ENCODE assay signal across 8 mouse cellular contexts in the genomic region with DNA sequence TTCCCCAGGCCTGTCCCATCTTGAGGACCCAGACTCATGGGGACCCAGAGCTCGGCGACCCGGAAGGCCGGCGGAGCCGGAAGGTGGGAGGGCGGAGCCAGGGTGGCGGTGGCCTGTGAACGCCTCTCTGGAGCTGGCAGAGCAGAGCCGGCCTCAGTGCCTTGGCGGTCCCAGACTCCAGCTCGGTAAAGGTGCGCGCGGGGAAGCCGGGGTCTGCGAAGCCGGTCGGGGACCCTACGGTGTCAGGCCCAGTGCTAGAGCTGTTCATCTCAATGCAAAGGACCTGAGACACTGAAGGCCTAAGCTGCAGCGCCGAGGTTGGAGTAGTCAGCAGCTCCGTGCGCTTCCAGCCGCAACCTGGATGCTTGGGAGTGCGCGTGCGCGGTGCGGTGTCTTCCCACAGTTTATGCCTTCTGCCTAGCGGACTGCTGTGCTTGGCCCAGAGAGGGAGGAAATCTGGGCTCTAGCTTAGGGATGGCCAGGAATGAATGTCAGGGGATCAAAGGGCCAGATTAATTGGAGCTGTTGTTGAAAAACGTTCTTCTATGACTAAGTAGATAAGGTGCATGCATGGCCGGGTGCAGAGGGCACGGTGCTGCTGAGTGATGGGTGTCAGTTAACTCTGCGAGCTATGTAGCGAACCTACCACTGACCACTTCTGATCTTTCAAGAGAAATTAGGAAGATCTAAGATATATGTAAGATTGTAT. TPM values are rescaled to one million over a fixed set of nuclear protein-coding genes. Genes with fewer than 3 reads are reported as not detected.
DNase-seq lines count a peak whose midpoint lies in the region; ATAC-seq and TF ChIP-seq lines count a peak whose summit lies in the region.

No protein-coding gene starts in this region.

- H3K27me3 ChIP-seq in hindbrain, embryonic 11.5 days (ENCODE audit: control insufficient read depth, insufficient read depth, low read length), result no peaks in the 10 kb centered on the region
- H3K27me3 ChIP-seq in lung, postnatal 0 days (replicated peaks; ENCODE audit: insufficient read depth, low read length), result no peaks in the 10 kb centered on the region

- TF ChIP-seq CTCF in lung, postnatal 0 days (IDR thresholded peaks at IDR 0.05), result no peak

- no peaks in the 10 kb centered on the region for H3K9me3 ChIP-seq in hindbrain, embryonic 11.5 days (ENCODE audit: control insufficient read depth, low read length)
- H3K9me3 ChIP-seq in lung, postnatal 0 days (ENCODE audit: low read length), result no peaks in the 10 kb centered on the region

- 6% methylated on average over 36 of the region's 36 CpGs for WGBS in hindbrain, embryonic 11.5 days
- 4% methylated on average over 28 of the region's 36 CpGs for WGBS in lung, postnatal 0 days

- TF ChIP-seq EP300 in lung, postnatal 0 days (IDR thresholded peaks at IDR 0.05), result no peak

- DNase-seq in MN1 (ENCODE audit: low spot score), result peak; percentile 77
- DNase-seq in cerebellum, adult 9-11 months, result peak; percentile 93
- peak; percentile 72 to 89 for DNase-seq in frontal cortex, adult 2 months (ENCODE audit: extremely low spot score in 1 of 2, low spot score in 1 of 2)
- peak; percentile 91 for DNase-seq in hindbrain, embryonic 11.5 days (ENCODE audit: low spot score)
- DNase-seq in layer of hippocampus, postnatal 10 days (ENCODE audit: low spot score in 2 of 2), result peak; percentile 78 to 87
- peak; percentile 81 for DNase-seq in lung, postnatal 0 days (ENCODE audit: low spot score)
- DNase-seq in ovary, postnatal 14 days (ENCODE audit: low spot score), result peak; percentile 64
- peak; percentile 90 for DNase-seq in thymus, postnatal 14 days

- peak overlapping the region; percentile 51 for H3K4me3 ChIP-seq in hindbrain, embryonic 11.5 days (ENCODE audit: low read depth, low read length)
- H3K4me3 ChIP-seq in lung, postnatal 0 days (ENCODE audit: low read depth, low read length), result peak overlapping the region; percentile 56

- H3K4me2 ChIP-seq in hindbrain, embryonic 11.5 days (replicated peaks; ENCODE audit: low read depth, low read length), result peak overlapping the region; percentile 88
- H3K4me2 ChIP-seq in lung, postnatal 0 days (replicated peaks; ENCODE audit: low read depth, low read length), result peak overlapping the region; percentile 93

- peak; percentile 94 for ATAC-seq in hindbrain, embryonic 11.5 days (ENCODE audit: low FRiP score)
- peak; percentile 86 for ATAC-seq in lung, postnatal 0 days

- peak overlapping the region; percentile 68 for H3K27ac ChIP-seq in hindbrain, embryonic 11.5 days (ENCODE audit: low read depth, low read length)
- peak overlapping the region; percentile 79 for H3K27ac ChIP-seq in lung, postnatal 0 days (ENCODE audit: low read length)

- no peaks in the 10 kb centered on the region for H3K36me3 ChIP-seq in hindbrain, embryonic 11.5 days (ENCODE audit: control insufficient read depth, insufficient read depth, low read length)
- H3K36me3 ChIP-seq in lung, postnatal 0 days (ENCODE audit: insufficient read depth, low read length), result no peaks in the 10 kb centered on the region

- peak overlapping the region; percentile 71 for H3K9ac ChIP-seq in hindbrain, embryonic 11.5 days (ENCODE audit: low read depth, low read length)
- peak overlapping the region; percentile 37 for H3K9ac ChIP-seq in lung, postnatal 0 days (replicated peaks; ENCODE audit: low read depth)

- peaks cover 2% of the 10 kb centered on the region; the same call in 1 of the 2 replicates for H3K4me1 ChIP-seq in hindbrain, embryonic 11.5 days (replicated peaks; ENCODE audit: control insufficient read depth, insufficient read depth, low read length)
- peaks cover 5% of the 10 kb centered on the region; the same call in 1 of the 2 replicates for H3K4me1 ChIP-seq in lung, postnatal 0 days (ENCODE audit: insufficient read depth, low read depth, low read length)

RNA-seq across cellular contexts. Expression of a gene that starts 0.8 kb away (rescaled TPM):
- 25.9 and 26.7 TPM in 2 replicates for polyA plus RNA-seq in frontal cortex, adult 2 months (2012; rRNA removed)
- 14.7 and 18.5 TPM in 2 replicates for polyA plus RNA-seq in hindbrain, embryonic 11.5 days (2014; fragmentation: Nextera tagmentation; extraction: Ambion mirVana)
- 10 to 100 TPM; 17.6 to 19.7 TPM for total RNA-seq in layer of hippocampus, postnatal 10 days (2021)
- polyA plus RNA-seq in lung, postnatal 0 days (2015; fragmentation: Nextera tagmentation; extraction: Ambion mirVana), result 15.0 and 16.0 TPM in 2 replicates

RNA-seq across cellular contexts. Expression of a gene that starts 44.0 kb away (rescaled TPM):
- polyA plus RNA-seq in frontal cortex, adult 2 months (2012; rRNA removed), result 1.4 and 1.8 TPM in 2 replicates
- polyA plus RNA-seq in hindbrain, embryonic 11.5 days (2014; fragmentation: Nextera tagmentation; extraction: Ambion mirVana), result 1.6 and 1.9 TPM in 2 replicates
- total RNA-seq in layer of hippocampus, postnatal 10 days (2021), result 1 to 10 TPM; 1.3 to 1.8 TPM
- 2.5 and 3.9 TPM in 2 replicates for polyA plus RNA-seq in lung, postnatal 0 days (2015; fragmentation: Nextera tagmentation; extraction: Ambion mirVana)

Comparison
In these comparisons a context has a peak if more than half of its experiments do, and no peak if none do; other contexts are left out.
1. Peak in every context shown above with its lines: DNase-seq, ATAC-seq, H3K4me3 ChIP-seq and H3K27ac ChIP-seq.